Mouse (Mus musculus) embryonic facial prominence, embryonic 14.5 days (tissue): ENCODE measurements around the gene Ogfod1. TPM values are rescaled to one million over a fixed set of nuclear protein-coding genes. Genes with fewer than 3 reads are reported as not detected.

ENCODE experiments used
- ATAC-seq: fragments of 200-750 bp; cut with Nextera tagmentation; 2 replicates; pipeline ENCODE4 v1.8.0; 2017; ENCODE audit warnings: low read depth, moderate number of reproducible peaks, moderate TSS enrichment
- DNase-seq: peaks from one replicate; pipeline ENCODE4 v3.0.0-alpha.2; 2015; ENCODE audit warnings: low spot score
- H3K27ac ChIP-seq: fragments of 300-500 bp; sonication (generic); replicated peaks from 2 replicates; pipeline ENCODE4 v1.5.1; 2014; ENCODE audit warnings: low read depth, mild to moderate bottlenecking, low read length, moderate library complexity
- H3K27me3 ChIP-seq: fragments of 300-500 bp; sonication (generic); replicated peaks from 2 replicates; pipeline ENCODE4 v1.6.1; 2014; ENCODE audit warnings: low read length; ENCODE audit not compliant: control insufficient read depth, insufficient read depth
- H3K36me3 ChIP-seq: fragments of 300-500 bp; sonication (generic); 2 replicates; pipeline ENCODE4 v1.6.1; 2014; ENCODE audit warnings: low read length, mixed read lengths; ENCODE audit not compliant: control insufficient read depth, insufficient read depth
- H3K4me1 ChIP-seq: fragments of 300-500 bp; sonication (generic); 2 replicates; pipeline ENCODE4 v1.6.1; 2014; ENCODE audit warnings: antibody characterized with exemption, low read length; ENCODE audit not compliant: control insufficient read depth, insufficient read depth
- H3K4me2 ChIP-seq: fragments of 300-500 bp; sonication (generic); 2 replicates; pipeline ENCODE4 v1.6.1; 2014; ENCODE audit warnings: low read depth, mild to moderate bottlenecking, low read length, moderate library complexity, mixed read lengths
- H3K4me3 ChIP-seq: fragments of 300-500 bp; sonication (generic); 2 replicates; pipeline ENCODE4 v1.5.1; 2014; ENCODE audit warnings: low read depth, mild to moderate bottlenecking, low read length
- H3K9ac ChIP-seq: fragments of 300-500 bp; sonication (generic); 2 replicates; pipeline ENCODE4 v1.6.1; 2014; ENCODE audit warnings: low read depth, mild to moderate bottlenecking, low read length, moderate library complexity, mixed read lengths
- H3K9me3 ChIP-seq: fragments of 300-500 bp; sonication (generic); 2 replicates; pipeline ENCODE4 v1.6.1; 2016; ENCODE audit warnings: low read length; ENCODE audit not compliant: control insufficient read depth
- WGBS: fragments of 180-500 bp; shearing (Covaris S2); extraction: QIAGEN DNeasy Blood & Tissue Kit; methylation state at CpG from one replicate; pipeline ENCODE4 v1.1.7; 2014; 5-methylcytosine and 5-hydroxymethylcytosine counted together
- polyA plus RNA-seq: library from polyadenylated mRNA; unstranded; fragments of >200 nt; fragmentation: Nextera tagmentation; extraction: Ambion mirVana; gene quantifications from 2 replicates; pipeline ENCODE4 v1.2.1, GENCODE M21; 2014

Ogfod1 gene
- polyA plus RNA-seq, 1 experiment from 2014 or later: 16.0 TPM

GRCm38 (mm10) chr8:94092848-94093247 lies 55.9 kb downstream of the Ogfod1 start:
- DNase-seq: no peak
- H3K4me2 ChIP-seq: no peak overlapping the region
- ATAC-seq: no peak
- no peak overlapping the region for H3K9ac ChIP-seq
- 0 out of 2 replicates have a peak, but pooled peaks cover 4% of the 10 kb centered on the region for H3K36me3 ChIP-seq
- no peak overlapping the region for H3K27ac ChIP-seq
- WGBS: 83% methylated on average over 9 of the region's 9 CpGs
- H3K4me3 ChIP-seq: no peak overlapping the region
- H3K4me1 ChIP-seq: no peaks in the 10 kb centered on the region
- no peaks in the 10 kb centered on the region for H3K9me3 ChIP-seq
- no peaks in the 10 kb centered on the region for H3K27me3 ChIP-seq

GRCm38 (mm10) chr8:94094281-94094680 lies 57.3 kb downstream of the Ogfod1 start:
- 82% methylated on average over 6 of the region's 6 CpGs for WGBS
- Histone ChIP-seq H3K9me3 (no peaks in the 10 kb centered on the region), H3K4me2 (no peak overlapping the region), H3K4me1 (0 out of 2 replicates have a peak, but pooled peaks cover 3% of the 10 kb centered on the region), H3K9ac (no peak overlapping the region), H3K36me3 (no peaks in the 10 kb centered on the region), H3K27ac (no peak overlapping the region), H3K27me3 (no peaks in the 10 kb centered on the region), H3K4me3 (no peak overlapping the region)
- DNase-seq (no peak), ATAC-seq (no peak)

GRCm38 (mm10) chr8:94098081-94098974 lies 61.3 kb downstream of the Ogfod1 start, which contains the start of gene Bbs2:
Bbs2 (minus strand) TSS chr8:94098928.
- Histone ChIP-seq H3K9me3 (no peaks in the 10 kb centered on the region), H3K4me2 (peak within 1 kb of the TSS; percentile 60), H3K9ac (peak within 1 kb of the TSS; percentile 65), H3K36me3 (no peaks in the 10 kb centered on the region), H3K4me3 (peak within 1 kb of the TSS; percentile 61), H3K27ac (peak within 1 kb of the TSS; percentile 94), H3K4me1 (0 out of 2 replicates have a peak, but pooled peaks cover 3% of the 10 kb centered on the region), H3K27me3 (no peaks in the 10 kb centered on the region)
- ATAC-seq: peak; percentile 100
- 1% methylated on average over 54 of the region's 61 CpGs for WGBS
- peak; percentile 100 for DNase-seq

GRCm38 (mm10) chr8:94098996-94099395 lies 62.0 kb downstream of the Ogfod1 start:
- peak overlapping the region; percentile 94 for H3K27ac ChIP-seq
- peak overlapping the region; percentile 61 for H3K4me3 ChIP-seq
- ATAC-seq: no peak
- WGBS: 48% methylated on average over 4 of the region's 4 CpGs
- 0 out of 2 replicates have a peak, but pooled peaks cover 3% of the 10 kb centered on the region for H3K4me1 ChIP-seq
- DNase-seq: no peak
- H3K36me3 ChIP-seq: no peaks in the 10 kb centered on the region
- no peaks in the 10 kb centered on the region for H3K9me3 ChIP-seq
- H3K4me2 ChIP-seq: peak overlapping the region; percentile 60
- H3K9ac ChIP-seq: peak overlapping the region; percentile 65
- H3K27me3 ChIP-seq: no peaks in the 10 kb centered on the region

GRCm38 (mm10) chr8:94104146-94104545 lies 67.1 kb downstream of the Ogfod1 start:
- no peaks in the 10 kb centered on the region for H3K36me3 ChIP-seq
- H3K9ac ChIP-seq: no peak overlapping the region
- DNase-seq (no peak), ATAC-seq (no peak)
- H3K4me1 ChIP-seq: no peaks in the 10 kb centered on the region
- 49% methylated on average over 5 of the region's 5 CpGs for WGBS
- no peak overlapping the region for H3K4me2 ChIP-seq
- H3K27me3 ChIP-seq: no peaks in the 10 kb centered on the region
- no peak overlapping the region for H3K27ac ChIP-seq
- H3K4me3 ChIP-seq: no peak overlapping the region
- H3K9me3 ChIP-seq: no peaks in the 10 kb centered on the region

GRCm38 (mm10) chr8:94107871-94108270 lies 70.9 kb downstream of the Ogfod1 start:
- Histone ChIP-seq H3K9ac (no peak overlapping the region), H3K9me3 (no peaks in the 10 kb centered on the region), H3K27ac (no peak overlapping the region), H3K4me1 (no peaks in the 10 kb centered on the region), H3K4me2 (no peak overlapping the region), H3K36me3 (no peaks in the 10 kb centered on the region), H3K4me3 (no peak overlapping the region), H3K27me3 (no peaks in the 10 kb centered on the region)
- 78% methylated on average over 3 of the region's 3 CpGs for WGBS
- no peak for DNase-seq
- no peak for ATAC-seq

- Histone ChIP-seq H3K9ac (no peak overlapping the region), H3K27me3 (no peaks in the 10 kb centered on the region), H3K4me3 (no peak overlapping the region), H3K4me2 (no peak overlapping the region), H3K27ac (no peak overlapping the region), H3K4me1 (no peaks in the 10 kb centered on the region), H3K9me3 (no peaks in the 10 kb centered on the region), H3K36me3 (no peaks in the 10 kb centered on the region)
- ATAC-seq (no peak), DNase-seq (no peak)
- 73% methylated on average over 6 of the region's 6 CpGs for WGBS
Observed at GRCm38 (mm10) chr8:94109396-94109795, 72.4 kb downstream of the Ogfod1 start.

- no peaks in the 10 kb centered on the region for H3K27me3 ChIP-seq
- DNase-seq (no peak), ATAC-seq (no peak)
- H3K36me3 ChIP-seq: no peaks in the 10 kb centered on the region
- H3K4me2 ChIP-seq: no peak overlapping the region
- H3K9me3 ChIP-seq: no peaks in the 10 kb centered on the region
- H3K4me3 ChIP-seq: no peak overlapping the region
- H3K27ac ChIP-seq: no peak overlapping the region
- H3K4me1 ChIP-seq: no peaks in the 10 kb centered on the region
- 69% methylated on average over 5 of the region's 5 CpGs for WGBS
- no peak overlapping the region for H3K9ac ChIP-seq
Observed at GRCm38 (mm10) chr8:94109835-94110234, 72.8 kb downstream of the Ogfod1 start.
